Mouse (Mus musculus) neural tube, embryonic 15.5 days (tissue): ENCODE measurements at regions not wholly inside any gene's neighbourhood (a gene's known extent, or its start where the extent isn't known, plus 50 kb on each side); places are given as distances from the start of the nearest gene placed in this dataset.

Experiments
- ATAC-seq: fragments of 200-750 bp; cut with Nextera tagmentation; 2 replicates; pipeline ENCODE4 v1.8.0; 2017; ENCODE audit warnings: mild to moderate bottlenecking, moderate TSS enrichment, moderate library complexity; ENCODE audit not compliant: low FRiP score
- H3K27ac ChIP-seq: fragments of 300-500 bp; sonication (generic); replicated peaks from 2 replicates; pipeline ENCODE4 v1.5.1; 2015; ENCODE audit warnings: mild to moderate bottlenecking, inconsistent platforms
- H3K27me3 ChIP-seq: fragments of 300-500 bp; sonication (generic); replicated peaks from 2 replicates; pipeline ENCODE4 v1.6.1; 2015; ENCODE audit warnings: inconsistent platforms
- H3K36me3 ChIP-seq: fragments of 300-500 bp; sonication (generic); 2 replicates; pipeline ENCODE4 v1.6.1; 2015; ENCODE audit warnings: inconsistent platforms
- H3K4me1 ChIP-seq: fragments of 300-500 bp; sonication (generic); 2 replicates; pipeline ENCODE4 v1.6.1; 2015; ENCODE audit warnings: inconsistent platforms
- H3K4me2 ChIP-seq: fragments of 300-500 bp; sonication (generic); 2 replicates; pipeline ENCODE4 v1.6.1; 2015; ENCODE audit warnings: inconsistent platforms, mild to moderate bottlenecking, moderate library complexity
- H3K4me3 ChIP-seq: fragments of 300-500 bp; sonication (generic); replicated peaks from 2 replicates; pipeline ENCODE4 v1.5.1; 2015; ENCODE audit warnings: mild to moderate bottlenecking, inconsistent platforms
- H3K9ac ChIP-seq: fragments of 300-500 bp; sonication (generic); replicated peaks from 2 replicates; pipeline ENCODE4 v1.6.1; 2015; ENCODE audit warnings: mild to moderate bottlenecking, inconsistent platforms
- H3K9me3 ChIP-seq: fragments of 300-500 bp; sonication (generic); replicated peaks from 2 replicates; pipeline ENCODE4 v1.6.1; 2016; ENCODE audit warnings: inconsistent platforms
- WGBS: fragments of 180-500 bp; shearing (Covaris S2); methylation state at CpG from one replicate; pipeline ENCODE4 v1.1.7; 2015; ENCODE audit warnings: mixed read lengths; 5-methylcytosine and 5-hydroxymethylcytosine counted together

DNA sequence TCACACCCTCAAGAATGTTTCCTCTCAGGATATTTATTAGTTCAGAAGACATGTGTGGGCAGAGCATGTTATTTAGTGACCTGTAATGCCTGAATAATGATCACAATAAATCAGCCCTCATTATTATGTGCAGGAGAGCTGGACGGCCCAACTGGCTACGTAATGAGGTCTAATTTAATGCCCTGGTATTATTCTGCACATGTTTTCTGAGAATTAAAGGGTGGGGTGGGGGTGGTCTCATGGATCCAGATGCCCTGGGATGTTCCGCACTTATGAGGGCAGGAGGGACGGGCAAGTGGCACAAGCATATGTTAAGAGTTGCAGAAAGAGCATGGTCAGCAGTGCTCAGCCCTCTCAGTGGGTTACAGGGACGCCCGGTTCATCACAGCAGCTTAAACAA, 339.7 kb upstream of the Npvf start:
- 43% methylated on average over 6 of the region's 6 CpGs for WGBS
- no peak overlapping the region for H3K27ac ChIP-seq

GRCm38 (mm10) chr6:51002713-51003112, 348.5 kb upstream of the Npvf start:
- ATAC-seq = no peak
- Histone ChIP-seq H3K9ac (no peak overlapping the region), H3K36me3 (no peaks in the 10 kb centered on the region), H3K4me2 (no peak overlapping the region), H3K4me1 (peaks cover 23% of the 10 kb centered on the region), H3K9me3 (no peaks in the 10 kb centered on the region), H3K27ac (no peak overlapping the region), H3K27me3 (no peaks in the 10 kb centered on the region), H3K4me3 (no peak overlapping the region)
- 52% methylated on average over 7 of the region's 7 CpGs for WGBS

More for the DNA sequence above, 339.7 kb upstream of the Npvf start:
- Histone ChIP-seq H3K27me3 (no peaks in the 10 kb centered on the region), H3K9ac (no peak overlapping the region), H3K4me3 (no peak overlapping the region), H3K4me2 (no peak overlapping the region), H3K9me3 (no peaks in the 10 kb centered on the region), H3K36me3 (no peaks in the 10 kb centered on the region), H3K4me1 (peaks cover 17% of the 10 kb centered on the region; the same call in 1 of the 2 replicates)
- ATAC-seq = no peak

- ATAC-seq = peak; percentile 59; the same call in 1 of the 2 replicates
- Histone ChIP-seq H3K4me3 (no peak overlapping the region), H3K36me3 (no peaks in the 10 kb centered on the region), H3K9me3 (no peaks in the 10 kb centered on the region), H3K27ac (peak overlapping the region; percentile 56; the same call in 1 of the 2 replicates), H3K4me1 (peaks cover 23% of the 10 kb centered on the region), H3K9ac (no peak overlapping the region), H3K27me3 (no peaks in the 10 kb centered on the region), H3K4me2 (no peak overlapping the region)
- WGBS = 43% methylated on average over 11 of the region's 11 CpGs
Observed at GRCm38 (mm10) chr6:51006074-51006591, 351.9 kb upstream of the Npvf start.

DNA sequence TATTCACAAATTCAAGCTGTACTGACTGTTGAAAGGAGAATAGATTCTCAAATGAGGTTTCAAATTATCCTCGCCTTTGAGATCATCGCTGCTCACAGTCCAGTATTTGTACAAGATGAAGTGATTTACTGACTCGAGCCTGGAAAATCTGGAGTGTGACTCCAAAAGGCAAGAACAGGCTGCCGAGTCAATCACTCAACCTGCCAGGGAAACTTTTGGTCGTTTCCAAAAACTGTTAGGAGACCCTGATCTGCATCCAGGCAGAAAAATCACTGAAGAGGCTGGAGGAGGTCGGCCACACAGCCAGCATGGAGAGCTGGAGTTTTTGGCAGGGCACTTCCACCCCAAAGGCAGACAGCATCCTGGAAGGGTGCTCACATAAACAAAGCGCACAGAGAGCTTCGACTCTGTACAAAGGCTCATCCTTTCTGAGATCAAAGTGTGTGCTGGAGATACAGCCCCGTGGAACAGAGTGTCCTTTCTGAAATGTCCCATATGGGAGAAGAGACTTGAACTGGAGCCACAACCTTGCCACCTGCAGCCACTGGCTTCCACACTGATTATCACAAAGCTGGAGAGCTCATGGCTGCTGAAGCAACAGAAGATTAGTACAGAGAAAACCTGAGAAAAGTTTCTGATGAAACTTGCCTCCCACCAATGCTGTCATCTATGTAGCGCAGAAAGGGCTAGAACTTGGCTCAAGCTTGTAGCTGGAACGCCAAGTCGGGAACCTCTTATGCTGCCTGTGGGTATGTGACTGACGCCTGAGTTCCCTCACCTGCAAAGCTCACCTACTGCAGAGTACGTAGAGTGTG, 355.5 kb upstream of the Npvf start:
- Histone ChIP-seq H3K4me1 (peaks cover 17% of the 10 kb centered on the region), H3K9ac (no peak overlapping the region), H3K36me3 (no peaks in the 10 kb centered on the region), H3K9me3 (no peaks in the 10 kb centered on the region), H3K4me3 (no peak overlapping the region), H3K27me3 (no peaks in the 10 kb centered on the region), H3K4me2 (no peak overlapping the region), H3K27ac (0 out of 2 replicates have a peak overlapping the region, but pooled peaks have one; percentile 7)
- WGBS = 68% methylated on average over 14 of the region's 14 CpGs
- no peak for ATAC-seq

DNA sequence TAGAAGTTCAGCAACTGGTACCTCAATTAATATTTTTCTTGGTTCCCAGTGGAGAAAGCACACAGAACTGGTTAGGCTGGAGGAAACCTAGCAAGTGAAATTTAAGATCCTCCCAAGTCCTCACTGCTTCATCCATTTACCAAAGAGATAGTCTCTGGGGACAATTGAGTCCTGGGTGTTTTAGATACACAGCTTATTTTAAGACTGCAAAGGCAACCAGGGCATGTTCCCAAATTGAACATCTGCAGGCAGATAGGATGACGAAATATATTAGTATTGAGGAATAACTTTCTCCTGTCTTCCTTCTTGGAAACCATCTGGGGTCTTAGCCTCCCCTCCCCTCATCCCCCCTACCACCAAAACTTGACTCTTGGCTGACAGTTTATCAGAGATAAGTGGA, 356.3 kb upstream of the Npvf start:
- no peak for ATAC-seq
- WGBS = 91% methylated on average over 1 of the region's 1 CpGs
- H3K4me1 ChIP-seq = peaks cover 11% of the 10 kb centered on the region

DNA sequence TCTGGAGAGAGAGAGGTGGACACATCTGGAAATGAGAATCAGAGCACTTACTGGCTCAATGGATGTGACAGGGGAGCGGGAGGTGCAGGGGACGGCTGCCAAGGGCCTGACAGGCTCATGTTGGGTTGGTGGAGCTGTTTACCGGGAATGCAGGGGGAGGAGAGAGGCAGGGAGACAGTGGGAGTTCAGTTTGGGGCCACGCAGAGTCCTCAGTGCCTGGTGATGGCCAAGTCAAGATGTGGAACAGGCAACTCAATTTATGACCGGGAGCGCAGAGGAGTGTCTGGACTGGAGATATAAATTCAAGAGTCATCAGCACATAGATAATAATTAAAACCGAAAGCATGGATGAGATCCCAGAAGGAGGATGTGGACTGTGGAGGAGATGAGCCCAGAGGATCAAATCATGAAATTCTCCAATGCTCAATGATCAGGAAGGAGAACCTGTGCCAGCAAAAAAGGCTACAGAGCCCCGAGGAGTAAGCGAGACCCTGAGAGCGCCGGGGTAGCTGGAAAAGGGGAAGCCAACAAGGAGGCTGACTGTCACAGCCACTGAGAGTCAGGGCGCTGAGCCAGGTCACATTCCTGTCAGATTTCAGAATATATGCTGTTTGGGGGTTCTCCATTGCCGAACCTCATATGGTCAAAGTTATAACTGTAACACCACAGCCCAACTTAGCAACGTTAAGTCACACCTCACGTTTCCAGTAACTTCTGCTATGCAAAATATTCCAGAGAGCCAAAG, 358.0 kb upstream of the Npvf start:
- no peak for ATAC-seq
- no peaks in the 10 kb centered on the region for H3K9me3 ChIP-seq
- no peak overlapping the region for H3K9ac ChIP-seq
- H3K27me3 ChIP-seq = no peaks in the 10 kb centered on the region
- no peak overlapping the region for H3K4me2 ChIP-seq
- H3K27ac ChIP-seq = no peak overlapping the region
- 0 out of 2 replicates have a peak, but pooled peaks cover 7% of the 10 kb centered on the region for H3K4me1 ChIP-seq
- WGBS = 83% methylated on average over 15 of the region's 15 CpGs
- no peak overlapping the region for H3K4me3 ChIP-seq
- no peaks in the 10 kb centered on the region for H3K36me3 ChIP-seq

More for the DNA sequence above, 356.3 kb upstream of the Npvf start:
- H3K9me3 ChIP-seq = no peaks in the 10 kb centered on the region
- no peaks in the 10 kb centered on the region for H3K27me3 ChIP-seq
- no peaks in the 10 kb centered on the region for H3K36me3 ChIP-seq
- no peak overlapping the region for H3K4me3 ChIP-seq
- H3K9ac ChIP-seq = no peak overlapping the region
- H3K27ac ChIP-seq = no peak overlapping the region
- H3K4me2 ChIP-seq = no peak overlapping the region

DNA sequence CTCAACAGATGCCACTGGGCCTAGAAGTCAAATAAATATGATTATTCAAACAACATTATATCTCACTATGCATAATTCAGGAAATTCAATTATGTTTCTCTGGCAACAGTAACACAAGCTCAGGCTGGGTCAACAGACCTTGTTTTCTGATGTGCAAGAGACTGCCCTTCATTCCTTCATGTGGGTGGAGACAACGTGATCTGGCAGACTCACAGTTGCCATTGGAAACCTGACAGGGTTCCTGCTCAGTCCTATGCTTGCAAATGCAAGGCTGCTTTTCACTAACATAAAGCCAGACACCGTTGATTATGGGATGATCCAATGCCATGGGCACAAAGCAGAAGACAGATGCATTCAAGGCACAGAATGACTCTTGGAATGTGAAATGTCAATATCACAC, 361.5 kb upstream of the Npvf start:
- 48% methylated on average over 2 of the region's 2 CpGs for WGBS

DNA sequence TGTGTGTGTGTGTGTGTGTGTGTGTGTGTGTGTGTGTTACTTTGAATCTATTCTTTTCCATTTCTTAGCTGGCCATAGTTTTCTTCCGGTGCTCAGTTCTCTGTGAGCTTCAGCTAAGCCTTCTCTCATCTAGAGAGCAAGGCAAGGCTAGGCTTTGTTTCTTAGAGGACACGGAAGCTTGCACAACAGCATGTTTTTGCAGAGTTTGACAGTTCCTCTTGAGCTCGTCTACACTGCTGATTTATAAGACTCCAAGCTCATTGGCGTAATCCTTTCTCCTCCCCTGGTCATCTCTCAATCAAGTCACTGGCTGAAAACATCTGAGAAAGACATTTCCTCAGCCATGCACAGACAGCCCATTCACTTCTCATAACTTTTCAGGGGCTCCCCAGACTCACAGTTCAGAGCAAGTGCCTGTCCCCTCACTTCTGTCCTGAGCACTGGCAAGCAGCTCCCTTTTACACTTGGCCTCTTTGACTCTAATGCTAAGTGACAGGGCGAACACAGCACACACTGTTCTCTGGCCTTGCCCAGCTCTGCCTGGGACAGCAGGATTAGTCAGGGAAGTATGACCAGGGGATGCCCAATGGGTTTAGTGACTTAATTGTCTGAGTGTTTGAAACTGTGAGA, 362.3 kb upstream of the Npvf start:
- Histone ChIP-seq H3K9ac (no peak overlapping the region), H3K36me3 (no peaks in the 10 kb centered on the region), H3K27me3 (no peaks in the 10 kb centered on the region), H3K9me3 (no peaks in the 10 kb centered on the region), H3K27ac (0 out of 2 replicates have a peak overlapping the region, but pooled peaks have one; percentile 25), H3K4me2 (no peak overlapping the region), H3K4me3 (no peak overlapping the region), H3K4me1 (0 out of 2 replicates have a peak, but pooled peaks cover 7% of the 10 kb centered on the region)
- WGBS = 61% methylated on average over 5 of the region's 5 CpGs
- no peak for ATAC-seq

More for the DNA sequence above, 361.5 kb upstream of the Npvf start:
- H3K4me2 ChIP-seq = no peak overlapping the region
- no peak overlapping the region for H3K27ac ChIP-seq
- H3K27me3 ChIP-seq = no peaks in the 10 kb centered on the region
- no peak overlapping the region for H3K9ac ChIP-seq
- 0 out of 2 replicates have a peak, but pooled peaks cover 7% of the 10 kb centered on the region for H3K4me1 ChIP-seq
- H3K4me3 ChIP-seq = no peak overlapping the region
- H3K36me3 ChIP-seq = no peaks in the 10 kb centered on the region
- no peaks in the 10 kb centered on the region for H3K9me3 ChIP-seq
- ATAC-seq = no peak

- Histone ChIP-seq H3K4me1 (0 out of 2 replicates have a peak, but pooled peaks cover 7% of the 10 kb centered on the region), H3K4me2 (no peak overlapping the region), H3K4me3 (no peak overlapping the region), H3K27me3 (no peaks in the 10 kb centered on the region), H3K36me3 (no peaks in the 10 kb centered on the region), H3K9ac (no peak overlapping the region), H3K27ac (no peak overlapping the region), H3K9me3 (no peaks in the 10 kb centered on the region)
- WGBS = 80% methylated on average over 9 of the region's 9 CpGs
- no peak for ATAC-seq
Observed at GRCm38 (mm10) chr6:51017260-51017999, 363.2 kb upstream of the Npvf start.

- H3K9ac ChIP-seq = no peak overlapping the region
- WGBS = 85% methylated on average over 6 of the region's 6 CpGs
- 0 out of 2 replicates have a peak, but pooled peaks cover 4% of the 10 kb centered on the region for H3K4me1 ChIP-seq
- no peak for ATAC-seq
- H3K36me3 ChIP-seq = no peaks in the 10 kb centered on the region
- no peaks in the 10 kb centered on the region for H3K27me3 ChIP-seq
- H3K4me3 ChIP-seq = no peak overlapping the region
- no peak overlapping the region for H3K4me2 ChIP-seq
- H3K9me3 ChIP-seq = no peaks in the 10 kb centered on the region
- H3K27ac ChIP-seq = no peak overlapping the region
Observed at GRCm38 (mm10) chr6:51021206-51021605, 367.0 kb upstream of the Npvf start.

GRCm38 (mm10) chr6:51023361-51023760, 369.1 kb upstream of the Npvf start:
- Histone ChIP-seq H3K27me3 (no peaks in the 10 kb centered on the region), H3K4me2 (no peak overlapping the region), H3K4me1 (no peaks in the 10 kb centered on the region), H3K27ac (no peak overlapping the region), H3K36me3 (no peaks in the 10 kb centered on the region), H3K9ac (no peak overlapping the region), H3K9me3 (no peaks in the 10 kb centered on the region), H3K4me3 (no peak overlapping the region)
- ATAC-seq = no peak
- 89% methylated on average over 6 of the region's 6 CpGs for WGBS
